In the genomic region with DNA sequence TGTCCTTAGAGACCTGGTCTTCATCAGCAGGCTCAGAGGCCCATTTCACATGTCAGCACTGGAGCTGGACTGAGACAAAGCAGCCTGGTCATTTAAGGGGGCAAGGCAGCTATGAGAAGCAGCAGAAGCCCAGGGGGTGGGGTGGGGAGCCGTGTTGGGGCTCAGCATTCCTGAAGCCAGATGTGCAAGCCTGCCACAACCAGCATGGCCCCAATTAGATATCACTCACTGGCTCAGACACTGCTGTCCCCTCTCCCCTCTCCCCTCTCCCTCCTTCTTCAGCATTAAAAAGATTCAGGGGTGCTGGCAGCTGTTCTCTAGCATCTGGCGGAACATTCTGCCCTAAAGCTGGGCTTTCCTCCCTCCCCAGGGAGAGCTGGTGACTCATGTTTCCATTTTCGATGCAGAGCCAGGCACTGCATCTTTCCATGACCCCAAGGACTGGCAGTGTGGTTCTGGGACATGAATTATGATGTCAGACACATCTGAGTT, we compare ENCODE assay signal across 9 mouse cellular contexts. TPM values are rescaled to one million over a fixed set of nuclear protein-coding genes. Genes with fewer than 3 reads are reported as not detected.
DNase-seq lines count a peak whose midpoint lies in the region; ATAC-seq lines count a peak whose summit lies in the region.
"Had no signal": no experiment of that assay in that cellular context is flagged by ENCODE, and none has a peak within 500 bp of the region (broad histone marks: within the 10 kb centered on the region; RNA-seq: fewer than 3 reads in every experiment).

No protein-coding gene starts in this region.

- H3K4me2 ChIP-seq in limb, embryonic 13.5 days (replicated peaks): no peak overlapping the region
- H3K4me2 ChIP-seq in hindbrain, embryonic 16.5 days (ENCODE audit: low read length): no peak overlapping the region
- H3K4me2 ChIP-seq in midbrain, embryonic 15.5 days: no peak overlapping the region

- ATAC-seq in limb, embryonic 13.5 days (ENCODE audit: low FRiP score, low read depth): peak; percentile 48; the same call in 1 of the 2 replicates
- no peak for ATAC-seq in hindbrain, embryonic 16.5 days
- ATAC-seq in midbrain, embryonic 15.5 days (replicated peaks): no peak

- no peaks in the 10 kb centered on the region for H3K36me3 ChIP-seq in limb, embryonic 13.5 days
- no peaks in the 10 kb centered on the region for H3K36me3 ChIP-seq in hindbrain, embryonic 16.5 days (ENCODE audit: control insufficient read depth, insufficient read depth, low read length)
- no peaks in the 10 kb centered on the region for H3K36me3 ChIP-seq in midbrain, embryonic 15.5 days (replicated peaks)

- H3K27me3 ChIP-seq in limb, embryonic 13.5 days: no peaks in the 10 kb centered on the region
- no peaks in the 10 kb centered on the region for H3K27me3 ChIP-seq in hindbrain, embryonic 16.5 days (replicated peaks; ENCODE audit: control insufficient read depth, insufficient read depth, low read length)
- H3K27me3 ChIP-seq in midbrain, embryonic 15.5 days (replicated peaks): no peaks in the 10 kb centered on the region

- no peak overlapping the region for H3K4me3 ChIP-seq in limb, embryonic 13.5 days
- no peak overlapping the region for H3K4me3 ChIP-seq in hindbrain, embryonic 16.5 days (ENCODE audit: low read length)
- H3K4me3 ChIP-seq in midbrain, embryonic 15.5 days: no peak overlapping the region

- no peaks in the 10 kb centered on the region for H3K9me3 ChIP-seq in limb, embryonic 13.5 days
- no peaks in the 10 kb centered on the region for H3K9me3 ChIP-seq in hindbrain, embryonic 16.5 days (ENCODE audit: control insufficient read depth, low read length)
- no peaks in the 10 kb centered on the region for H3K9me3 ChIP-seq in midbrain, embryonic 15.5 days

- H3K27ac ChIP-seq in limb, embryonic 13.5 days: no peak overlapping the region; the same call in 1 of the 2 replicates
- no peak overlapping the region for H3K27ac ChIP-seq in hindbrain, embryonic 16.5 days (ENCODE audit: low read depth, low read length)
- no peak overlapping the region for H3K27ac ChIP-seq in midbrain, embryonic 15.5 days
- H3K27ac ChIP-seq: liver, embryonic 14.5 days had no signal

- H3K4me1 ChIP-seq in limb, embryonic 13.5 days: peaks cover 26% of the 10 kb centered on the region
- no peaks in the 10 kb centered on the region for H3K4me1 ChIP-seq in hindbrain, embryonic 16.5 days (ENCODE audit: control insufficient read depth, insufficient read depth, low read depth, low read length)
- H3K4me1 ChIP-seq in midbrain, embryonic 15.5 days: no peaks in the 10 kb centered on the region

- WGBS in limb, embryonic 13.5 days: 10% methylated on average over 3 of the region's 3 CpGs
- WGBS in hindbrain, embryonic 16.5 days: 40% methylated on average over 3 of the region's 3 CpGs
- WGBS in midbrain, embryonic 15.5 days: 64% methylated on average over 3 of the region's 3 CpGs

- no peak overlapping the region for H3K9ac ChIP-seq in limb, embryonic 13.5 days
- no peak overlapping the region for H3K9ac ChIP-seq in hindbrain, embryonic 16.5 days (ENCODE audit: low read depth, low read length)
- H3K9ac ChIP-seq in midbrain, embryonic 15.5 days: no peak overlapping the region
- H3K9ac ChIP-seq: liver, embryonic 14.5 days had no signal

- DNase-seq in 3134 (ENCODE audit: extremely low read depth, insufficient read length, low spot score): peak; percentile 75
- peak; percentile 96 for DNase-seq in NIH3T3 (ENCODE audit: low read depth)
- DNase-seq in gastrocnemius, postnatal 25 days: peak; percentile 89
- no peak for DNase-seq in natural killer cell, adult 2 months (ENCODE audit: low spot score in 2 of 2)
- DNase-seq in right cerebral cortex, postnatal 36 days (ENCODE audit: low spot score in 2 of 2): no peak

RNA-seq across cellular contexts. Expression of a gene that starts 30.7 kb away (rescaled TPM):
- total RNA-seq in gastrocnemius, postnatal 25 days (2021): 10 to 100 TPM; 52.0 to 61.0 TPM
- polyA plus RNA-seq in limb, embryonic 13.5 days (2015; fragmentation: Nextera tagmentation; extraction: Ambion mirVana): 122 and 126 TPM in 2 replicates
- 97.0 and 106 TPM in 2 replicates for polyA plus RNA-seq in hindbrain, embryonic 16.5 days (2015; fragmentation: Nextera tagmentation; extraction: Ambion mirVana)
- 100 and 109 TPM in 2 replicates for polyA plus RNA-seq in midbrain, embryonic 15.5 days (2015; fragmentation: Nextera tagmentation; extraction: Ambion mirVana)

RNA-seq across cellular contexts. Expression of a gene that starts 31.3 kb away (rescaled TPM):
- 10 to 100 TPM; 49.2 to 82.2 TPM for total RNA-seq in gastrocnemius, postnatal 25 days (2021)
- polyA plus RNA-seq in limb, embryonic 13.5 days (2015; fragmentation: Nextera tagmentation; extraction: Ambion mirVana): 17.5 and 18.9 TPM in 2 replicates
- 27.1 and 29.0 TPM in 2 replicates for polyA plus RNA-seq in hindbrain, embryonic 16.5 days (2015; fragmentation: Nextera tagmentation; extraction: Ambion mirVana)
- polyA plus RNA-seq in midbrain, embryonic 15.5 days (2015; fragmentation: Nextera tagmentation; extraction: Ambion mirVana): 42.5 and 42.8 TPM in 2 replicates

Comparison
In these comparisons a context has a peak if more than half of its experiments do, and no peak if none do; other contexts are left out.
1. DNase-seq: peak in 3134 (single experiment), NIH3T3 (single experiment) and gastrocnemius, postnatal 25 days (single experiment); none in natural killer cell, adult 2 months (0 of 2) and right cerebral cortex, postnatal 36 days (0 of 2).